Mouse (Mus musculus): ENCODE measurements around the gene AY761185. TPM values are rescaled to one million over a fixed set of nuclear protein-coding genes. Genes with fewer than 3 reads are reported as not detected.

Gene AY761185
- total RNA-seq (2023), result not detected

GRCm38 (mm10) chr8:20944610-20945009 lies at the start of gene AY761185:
Gene AY761185, minus strand, starts transcription at chr8:20944710.

GRCm38 (mm10) chr8:20921971-20922370 lies 22.5 kb downstream of the AY761185 start, which contains the start of gene Gm6040:
Gene Gm6040, minus strand, starts transcription at chr8:20922071.

DNA sequence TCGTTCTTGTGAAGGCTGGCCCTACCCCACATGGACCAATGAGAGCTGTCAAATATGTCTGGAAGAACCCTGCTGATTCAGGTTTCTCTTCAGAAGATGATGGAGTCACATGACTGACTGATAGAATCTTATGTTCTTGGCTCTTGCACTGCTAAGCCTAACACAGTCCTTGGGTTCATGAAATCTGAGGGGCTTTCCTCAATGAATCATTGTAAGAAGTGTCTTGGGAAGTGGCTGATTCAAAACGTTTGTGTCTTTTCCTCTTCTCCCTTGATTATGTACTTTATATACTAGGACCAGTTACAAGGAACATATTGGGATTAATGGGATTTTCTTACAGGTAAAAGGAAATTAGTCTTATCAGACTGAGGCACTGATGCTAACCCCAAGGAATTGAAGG lies 42.0 kb downstream of the AY761185 start, which contains the start of gene Gm15056:
Gene Gm15056, minus strand, starts transcription at position 101 of the 400 bp plus-strand sequence.

Other genes starting within 250 kb of the AY761185 start
- gene Defb33, start 52.0 kb downstream of the AY761185 start, total RNA-seq (2023), result not detected
- not detected for gene Gm15056, start 42.1 kb downstream of the AY761185 start, total RNA-seq (2023)
- gene Gm6040, start 22.6 kb downstream of the AY761185 start, total RNA-seq (2023), result not detected
- gene Defa21, start 80.8 kb upstream of the AY761185 start, total RNA-seq (2023), result not detected
- gene Defa23, start 110.3 kb upstream of the AY761185 start, total RNA-seq (2023), result not detected
- gene Defa35, start 120.3 kb upstream of the AY761185 start, total RNA-seq (2023), result not detected
- gene Defa25, start 139.7 kb upstream of the AY761185 start, total RNA-seq (2023), result not detected
- not detected for gene Gm14851, start 151.3 kb upstream of the AY761185 start, total RNA-seq (2023)
- not detected for gene Defa30, start 189.9 kb upstream of the AY761185 start, total RNA-seq (2023)
- gene Defa22, start 217.6 kb upstream of the AY761185 start, total RNA-seq (2023), result not detected
- not detected for gene Defa31, start 246.9 kb upstream of the AY761185 start, total RNA-seq (2023)